Mouse (Mus musculus): ENCODE results near the gene Gmeb1.

GRCm38 (mm10) chr4:132301486-132301885 lies 40.1 kb upstream of the Gmeb1 start:
- TF ChIP-seq CTCF (IDR thresholded peaks at IDR 0.05; ENCODE audit: control insufficient read depth, insufficient read depth, low read length) (no peak), POLR2A (IDR thresholded peaks at IDR 0.05; ENCODE audit: borderline replicate concordance, control insufficient read depth, low read depth, low read length) (no peak)

Measured in bone marrow, adult 2 months (tissue).